Mouse (Mus musculus): ENCODE data around the gene Napsa. TPM values are rescaled to one million over a fixed set of nuclear protein-coding genes. Genes with fewer than 3 reads are reported as not detected.
A peak's percentile ranks its signal among the peaks of the same experiment; 100 is the strongest.

Gene Napsa
- total RNA-seq, 1 experiment = 13.7 TPM

- Histone ChIP-seq H3K4me1 (ENCODE audit: control insufficient read depth in 2 of 2, insufficient read depth in 2 of 2, low read length in 2 of 2, poor library complexity in 1 of 2) (peaks cover 10 to 43% of the 10 kb centered on the region in 2 experiments; a peak in 2 of 4 replicates), H3K9me3 (ENCODE audit: control insufficient read depth, insufficient read depth, low read depth, low read length) (no peaks in the 10 kb centered on the region), H3K4me3 (ENCODE audit: insufficient read depth in 1 of 2, low read depth in 1 of 2, low read length in 2 of 2, poor library complexity in 1 of 2, severe bottlenecking in 1 of 2) (no peak overlapping the region), H3K9ac (ENCODE audit: insufficient read depth, low read depth, low read length, poor library complexity, severe bottlenecking) (no peak overlapping the region), H3K27ac (ENCODE audit: insufficient read depth, low read depth, low read length, poor library complexity, severe bottlenecking) (peak overlapping the region; percentile 82; the same call in 1 of the 2 replicates), H3K36me3 (ENCODE audit: control insufficient read depth, insufficient read depth, low read length, poor library complexity, severe bottlenecking) (no peaks in the 10 kb centered on the region)
- DNase-seq (ENCODE audit: low read depth, low spot score) = no peak
- in situ Hi-C loops (cut with MboI; ENCODE audit: low sequenced_read_pairs in 2 of 2, unreplicated experiment in 2 of 2) = no loop called here
- TF ChIP-seq MAFK (IDR thresholded peaks at IDR 0.05; ENCODE audit: insufficient read depth, low read depth, low read length) (no peak), CHD2 (IDR thresholded peaks at IDR 0.05; ENCODE audit: low read depth, low read length) (no peak), ZC3H11A (IDR thresholded peaks at IDR 0.05; ENCODE audit: borderline replicate concordance, low read depth, low read length) (no peak), ZNF384 (IDR thresholded peaks at IDR 0.05; ENCODE audit: low read depth, low read length) (no peak), HCFC1 (IDR thresholded peaks at IDR 0.05; ENCODE audit: borderline replicate concordance, insufficient read depth, low read length) (no peak)
Measured at GRCm38 (mm10) chr7:44526414-44527154, 45.6 kb upstream of the Napsa start.

GRCm38 (mm10) chr7:44527483-44528398 is 44.4 kb upstream of the Napsa start:
- peaks cover 10 to 47% of the 10 kb centered on the region in 2 experiments; a peak in 2 of 4 replicates for H3K4me1 ChIP-seq (ENCODE audit: control insufficient read depth in 2 of 2, insufficient read depth in 2 of 2, low read length in 2 of 2, poor library complexity in 1 of 2)
- in situ Hi-C loops (cut with MboI; ENCODE audit: low sequenced_read_pairs in 2 of 2, unreplicated experiment in 2 of 2) = no loop called here
- TF ChIP-seq HCFC1 (IDR thresholded peaks at IDR 0.05; ENCODE audit: borderline replicate concordance, insufficient read depth, low read length) = no peak
- TF ChIP-seq ZNF384 (IDR thresholded peaks at IDR 0.05; ENCODE audit: low read depth, low read length) = no peak
- TF ChIP-seq MAFK (IDR thresholded peaks at IDR 0.05; ENCODE audit: insufficient read depth, low read depth, low read length) = no peak
- no peak for TF ChIP-seq CHD2 (IDR thresholded peaks at IDR 0.05; ENCODE audit: low read depth, low read length)
- TF ChIP-seq ZC3H11A (IDR thresholded peaks at IDR 0.05; ENCODE audit: borderline replicate concordance, low read depth, low read length) = no peak
- H3K9me3 ChIP-seq (ENCODE audit: control insufficient read depth, insufficient read depth, low read depth, low read length) = no peaks in the 10 kb centered on the region
- H3K27ac ChIP-seq (ENCODE audit: insufficient read depth, low read depth, low read length, poor library complexity, severe bottlenecking) = no peak overlapping the region
- H3K9ac ChIP-seq (ENCODE audit: insufficient read depth, low read depth, low read length, poor library complexity, severe bottlenecking) = peak overlapping the region; percentile 68
- peaks cover 5% of the 10 kb centered on the region; the same call in 1 of the 2 replicates for H3K36me3 ChIP-seq (ENCODE audit: control insufficient read depth, insufficient read depth, low read length, poor library complexity, severe bottlenecking)
- H3K4me3 ChIP-seq (ENCODE audit: insufficient read depth in 1 of 2, low read depth in 1 of 2, low read length in 2 of 2, poor library complexity in 1 of 2, severe bottlenecking in 1 of 2) = peak overlapping the region; percentile 65 to 66
- no peak for DNase-seq (ENCODE audit: low read depth, low spot score)

- TF ChIP-seq CHD2 (IDR thresholded peaks at IDR 0.05; ENCODE audit: low read depth, low read length) = no peak
- in situ Hi-C loops (cut with MboI; ENCODE audit: low sequenced_read_pairs in 2 of 2, unreplicated experiment in 2 of 2) = no loop called here
Measured at GRCm38 (mm10) chr7:44529518-44529917, 42.7 kb upstream of the Napsa start.

GRCm38 (mm10) chr7:44530507-44530906 is 41.7 kb upstream of the Napsa start:
- Histone ChIP-seq H3K9ac (ENCODE audit: insufficient read depth, low read depth, low read length, poor library complexity, severe bottlenecking) (no peak overlapping the region), H3K36me3 (ENCODE audit: control insufficient read depth, insufficient read depth, low read length, poor library complexity, severe bottlenecking) (peaks cover 30% of the 10 kb centered on the region), H3K4me1 (ENCODE audit: control insufficient read depth in 2 of 2, insufficient read depth in 2 of 2, low read length in 2 of 2, poor library complexity in 1 of 2) (peaks cover 15 to 57% of the 10 kb centered on the region in 2 experiments; a peak in 3 of 4 replicates), H3K4me3 (ENCODE audit: insufficient read depth in 1 of 2, low read depth in 1 of 2, low read length in 2 of 2, poor library complexity in 1 of 2, severe bottlenecking in 1 of 2) (no peak overlapping the region), H3K9me3 (ENCODE audit: control insufficient read depth, insufficient read depth, low read depth, low read length) (no peaks in the 10 kb centered on the region), H3K27ac (ENCODE audit: insufficient read depth, low read depth, low read length, poor library complexity, severe bottlenecking) (no peak overlapping the region)
- DNase-seq (ENCODE audit: low read depth, low spot score) = no peak
- in situ Hi-C loops (cut with MboI; ENCODE audit: low sequenced_read_pairs in 2 of 2, unreplicated experiment in 2 of 2) = no loop called here
- TF ChIP-seq MAFK (IDR thresholded peaks at IDR 0.05; ENCODE audit: insufficient read depth, low read depth, low read length) = no peak
- TF ChIP-seq CHD2 (IDR thresholded peaks at IDR 0.05; ENCODE audit: low read depth, low read length) = no peak
- TF ChIP-seq ZC3H11A (IDR thresholded peaks at IDR 0.05; ENCODE audit: borderline replicate concordance, low read depth, low read length) = no peak
- no peak for TF ChIP-seq ZNF384 (IDR thresholded peaks at IDR 0.05; ENCODE audit: low read depth, low read length)
- TF ChIP-seq HCFC1 (IDR thresholded peaks at IDR 0.05; ENCODE audit: borderline replicate concordance, insufficient read depth, low read length) = no peak

More at GRCm38 (mm10) chr7:44529518-44529917, 42.7 kb upstream of the Napsa start:
- Histone ChIP-seq H3K36me3 (ENCODE audit: control insufficient read depth, insufficient read depth, low read length, poor library complexity, severe bottlenecking) (peaks cover 21% of the 10 kb centered on the region), H3K4me3 (ENCODE audit: insufficient read depth in 1 of 2, low read depth in 1 of 2, low read length in 2 of 2, poor library complexity in 1 of 2, severe bottlenecking in 1 of 2) (no peak overlapping the region), H3K27ac (ENCODE audit: insufficient read depth, low read depth, low read length, poor library complexity, severe bottlenecking) (no peak overlapping the region), H3K9ac (ENCODE audit: insufficient read depth, low read depth, low read length, poor library complexity, severe bottlenecking) (no peak overlapping the region), H3K4me1 (ENCODE audit: control insufficient read depth in 2 of 2, insufficient read depth in 2 of 2, low read length in 2 of 2, poor library complexity in 1 of 2) (peaks cover 12 to 53% of the 10 kb centered on the region in 2 experiments; a peak in 3 of 4 replicates), H3K9me3 (ENCODE audit: control insufficient read depth, insufficient read depth, low read depth, low read length) (no peaks in the 10 kb centered on the region)
- DNase-seq (ENCODE audit: low read depth, low spot score) = no peak
